8 mouse cellular contexts compared by ENCODE assay signal in the genomic region with DNA sequence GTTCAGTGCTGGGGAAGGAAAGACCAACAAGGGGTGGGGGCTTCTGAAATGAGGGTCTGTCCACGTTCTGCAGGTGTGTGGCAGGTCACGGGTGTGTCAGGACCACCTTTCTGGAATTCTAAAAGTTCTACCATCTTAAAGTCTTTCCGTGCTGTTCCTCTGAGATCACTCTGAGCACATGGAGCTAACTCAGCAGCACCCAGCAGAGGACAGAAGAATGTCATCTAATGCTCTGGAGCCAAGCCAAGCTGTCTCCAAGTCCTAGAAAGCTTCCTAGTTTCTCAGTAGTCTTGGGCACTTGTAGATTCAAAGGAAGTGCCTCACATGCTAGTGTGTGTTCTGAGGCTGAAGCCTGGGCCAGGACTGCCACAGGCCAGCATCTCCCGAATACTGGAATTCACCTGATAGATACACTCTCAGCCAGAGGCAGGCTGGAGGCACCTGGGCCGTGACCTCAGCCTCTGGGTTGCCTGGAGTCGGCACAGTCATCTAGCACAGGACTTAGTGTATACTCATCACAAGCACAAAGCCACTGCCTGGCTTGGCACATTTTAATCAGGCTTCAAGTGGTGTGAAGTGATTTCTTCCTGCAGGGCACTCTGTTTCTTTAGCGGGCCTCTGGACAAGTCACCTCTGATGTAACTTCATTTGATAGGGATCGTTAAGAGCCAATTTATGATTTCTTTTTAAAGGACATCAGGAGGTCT. TPM values are rescaled to one million over a fixed set of nuclear protein-coding genes. Genes with fewer than 3 reads are reported as not detected.
A peak's percentile ranks its signal among the peaks of the same experiment; 100 is the strongest.
DNase-seq lines count a peak whose midpoint lies in the region; ATAC-seq and TF ChIP-seq lines count a peak whose summit lies in the region.

No protein-coding gene starts in this region.

- H3K4me3 ChIP-seq in hindbrain, postnatal 0 days (ENCODE audit: low read length), result no peak overlapping the region
- no peak overlapping the region for H3K4me3 ChIP-seq in hindbrain, embryonic 12.5 days
- H3K4me3 ChIP-seq in hindbrain, embryonic 14.5 days (replicated peaks; ENCODE audit: low read length), result no peak overlapping the region

- no peaks in the 10 kb centered on the region for H3K4me1 ChIP-seq in hindbrain, postnatal 0 days (ENCODE audit: insufficient read depth, low read length)
- 0 out of 2 replicates have a peak, but pooled peaks cover 4% of the 10 kb centered on the region for H3K4me1 ChIP-seq in hindbrain, embryonic 12.5 days
- no peaks in the 10 kb centered on the region for H3K4me1 ChIP-seq in hindbrain, embryonic 14.5 days (replicated peaks; ENCODE audit: control insufficient read depth, insufficient read depth, low read length)

- no peaks in the 10 kb centered on the region for H3K9me3 ChIP-seq in hindbrain, postnatal 0 days (ENCODE audit: low read length)
- no peaks in the 10 kb centered on the region for H3K9me3 ChIP-seq in hindbrain, embryonic 12.5 days (replicated peaks)
- H3K9me3 ChIP-seq in hindbrain, embryonic 14.5 days (ENCODE audit: control insufficient read depth, low read length), result no peaks in the 10 kb centered on the region

- no peak for TF ChIP-seq CTCF in hindbrain, postnatal 0 days (IDR thresholded peaks at IDR 0.05; ENCODE audit: low read depth)
- TF ChIP-seq CTCF in brain, embryonic 14.5 days (IDR thresholded peaks at IDR 0.05; ENCODE audit: borderline replicate concordance, extremely low read depth, insufficient read depth, insufficient read length), result no peak

- no peak for TF ChIP-seq POLR2A in brain, embryonic 14.5 days (IDR thresholded peaks at IDR 0.05; ENCODE audit: borderline replicate concordance, extremely low read depth, insufficient read depth, insufficient read length, poor library complexity, severe bottlenecking)

- WGBS in hindbrain, postnatal 0 days, result 63% methylated on average over 8 of the region's 8 CpGs
- 85% methylated on average over 8 of the region's 8 CpGs for WGBS in hindbrain, embryonic 12.5 days
- WGBS in hindbrain, embryonic 14.5 days, result 77% methylated on average over 8 of the region's 8 CpGs

- no peaks in the 10 kb centered on the region for H3K27me3 ChIP-seq in hindbrain, postnatal 0 days (ENCODE audit: insufficient read depth, low read length)
- no peaks in the 10 kb centered on the region for H3K27me3 ChIP-seq in hindbrain, embryonic 12.5 days
- H3K27me3 ChIP-seq in hindbrain, embryonic 14.5 days (ENCODE audit: control insufficient read depth, insufficient read depth, low read length), result no peaks in the 10 kb centered on the region

- H3K27ac ChIP-seq in hindbrain, postnatal 0 days, result no peak overlapping the region
- no peak overlapping the region for H3K27ac ChIP-seq in hindbrain, embryonic 12.5 days
- H3K27ac ChIP-seq in hindbrain, embryonic 14.5 days, result no peak overlapping the region

- no peak overlapping the region for H3K4me2 ChIP-seq in hindbrain, postnatal 0 days (ENCODE audit: low read depth, low read length)
- H3K4me2 ChIP-seq in hindbrain, embryonic 12.5 days (replicated peaks), result no peak overlapping the region
- no peak overlapping the region for H3K4me2 ChIP-seq in hindbrain, embryonic 14.5 days (replicated peaks)

- ATAC-seq in hindbrain, postnatal 0 days, result no peak
- ATAC-seq in hindbrain, embryonic 12.5 days (ENCODE audit: low FRiP score), result no peak
- no peak for ATAC-seq in hindbrain, embryonic 14.5 days (ENCODE audit: low FRiP score)

- H3K9ac ChIP-seq in hindbrain, postnatal 0 days (replicated peaks; ENCODE audit: low read length), result no peak overlapping the region
- no peak overlapping the region for H3K9ac ChIP-seq in hindbrain, embryonic 12.5 days
- no peak overlapping the region for H3K9ac ChIP-seq in hindbrain, embryonic 14.5 days

- DNase-seq in hindbrain, postnatal 0 days (ENCODE audit: low spot score), result peak; percentile 43
- peak; percentile 52 to 58 for DNase-seq in B cell, adult 2 months
- peak; percentile 28 for DNase-seq in brain, embryonic 14.5 days (ENCODE audit: low read depth)
- DNase-seq in kidney, adult 9 months, result peak; percentile 77
- DNase-seq in right cerebral cortex, postnatal 4 days, result peak; percentile 65
- DNase-seq in thymus, postnatal 36 days, result no peak
- no peak for DNase-seq in hindbrain, embryonic 14.5 days (ENCODE audit: low spot score)

- peaks cover 8% of the 10 kb centered on the region; the same call in 1 of the 2 replicates for H3K36me3 ChIP-seq in hindbrain, postnatal 0 days (ENCODE audit: insufficient read depth, low read length)
- peaks cover 43% of the 10 kb centered on the region for H3K36me3 ChIP-seq in hindbrain, embryonic 12.5 days
- peaks cover 31% of the 10 kb centered on the region for H3K36me3 ChIP-seq in hindbrain, embryonic 14.5 days (replicated peaks; ENCODE audit: control insufficient read depth, insufficient read depth)

RNA-seq across cellular contexts. Expression of gene Bri3, which starts 23.5 kb away (rescaled TPM):
- 18.2 and 22.1 TPM in 2 replicates for total RNA-seq in hindbrain, postnatal 0 days (2014; rRNA removed)
- 113 and 114 TPM in 2 replicates for polyA plus RNA-seq in hindbrain, postnatal 0 days (2015; fragmentation: Nextera tagmentation; extraction: Ambion mirVana)
- polyA plus RNA-seq in hindbrain, embryonic 12.5 days (2016; fragmentation: Nextera tagmentation; extraction: Ambion mirVana), result 126 and 150 TPM in 2 replicates
- polyA plus RNA-seq in brain, embryonic 14.5 days (2012; rRNA removed), result 97.3 and 129 TPM in 2 replicates
- 103 and 123 TPM in 2 replicates for polyA plus RNA-seq in hindbrain, embryonic 14.5 days (2014; fragmentation: Nextera tagmentation; extraction: Ambion mirVana)

RNA-seq across cellular contexts. Expression of gene Tecpr1, which starts 44.3 kb away (rescaled TPM):
- total RNA-seq in hindbrain, postnatal 0 days (2014; rRNA removed), result 66.2 and 77.5 TPM in 2 replicates
- 34.1 and 34.7 TPM in 2 replicates for polyA plus RNA-seq in hindbrain, postnatal 0 days (2015; fragmentation: Nextera tagmentation; extraction: Ambion mirVana)
- polyA plus RNA-seq in hindbrain, embryonic 12.5 days (2016; fragmentation: Nextera tagmentation; extraction: Ambion mirVana), result 35.9 and 36.6 TPM in 2 replicates
- polyA plus RNA-seq in brain, embryonic 14.5 days (2012; rRNA removed), result 58.0 and 59.4 TPM in 2 replicates
- 32.3 and 34.7 TPM in 2 replicates for polyA plus RNA-seq in hindbrain, embryonic 14.5 days (2014; fragmentation: Nextera tagmentation; extraction: Ambion mirVana)

Comparison
In these comparisons a context has a peak if more than half of its experiments do, and no peak if none do; other contexts are left out.
1. DNase-seq: peak in hindbrain, postnatal 0 days (single experiment), B cell, adult 2 months (2 of 2), brain, embryonic 14.5 days (single experiment), kidney, adult 9 months (single experiment) and right cerebral cortex, postnatal 4 days (single experiment); none in thymus, postnatal 36 days (0 of 2) and hindbrain, embryonic 14.5 days (single experiment).